Mouse (Mus musculus) lung, postnatal 0 days (tissue): ENCODE measurements around the gene Flywch2. TPM values are rescaled to one million over a fixed set of nuclear protein-coding genes. Genes with fewer than 3 reads are reported as not detected.
A peak's percentile ranks its signal among the peaks of the same experiment; 100 is the strongest.

ENCODE experiments used
- ATAC-seq: fragments of 200-750 bp; cut with Nextera tagmentation; 2 replicates; pipeline ENCODE4 v1.8.0; 2017; ENCODE audit warnings: moderate library complexity
- DNase-seq: peaks from one replicate; pipeline ENCODE4 v3.0.0-alpha.2; 2016; ENCODE audit warnings: low spot score
- H3K27ac ChIP-seq: fragments of 300-500 bp; sonication (generic); 2 replicates; pipeline ENCODE4 v1.5.1; 2014; ENCODE audit warnings: antibody characterized with exemption, mild to moderate bottlenecking, low read length, mixed read lengths
- H3K27me3 ChIP-seq: fragments of 300-500 bp; sonication (generic); replicated peaks from 2 replicates; pipeline ENCODE4 v1.6.1; 2014; ENCODE audit warnings: low read length, mixed read lengths; ENCODE audit not compliant: insufficient read depth
- H3K36me3 ChIP-seq: fragments of 300-500 bp; sonication (generic); 2 replicates; pipeline ENCODE4 v1.6.1; 2014; ENCODE audit warnings: low read length, mixed read lengths; ENCODE audit not compliant: insufficient read depth
- H3K4me1 ChIP-seq: fragments of 300-500 bp; sonication (generic); 2 replicates; pipeline ENCODE4 v1.6.1; 2014; ENCODE audit warnings: antibody characterized with exemption, low read depth, low read length, mixed read lengths; ENCODE audit not compliant: insufficient read depth
- H3K4me2 ChIP-seq: fragments of 300-500 bp; sonication (generic); replicated peaks from 2 replicates; pipeline ENCODE4 v1.6.1; 2014; ENCODE audit warnings: low read depth, mild to moderate bottlenecking, low read length, moderate library complexity, mixed read lengths
- H3K4me3 ChIP-seq: fragments of 300-500 bp; sonication (generic); 2 replicates; pipeline ENCODE4 v1.5.1; 2014; ENCODE audit warnings: low read depth, low read length
- H3K9ac ChIP-seq: fragments of 300-500 bp; sonication (generic); replicated peaks from 2 replicates; pipeline ENCODE4 v1.6.1; 2014; ENCODE audit warnings: low read depth, mild to moderate bottlenecking
- H3K9me3 ChIP-seq: fragments of 300-500 bp; sonication (generic); 2 replicates; pipeline ENCODE4 v1.6.1; 2016; ENCODE audit warnings: low read length, mixed read lengths
- CTCF ChIP-seq: IDR thresholded peaks from 2 replicates; pipeline ENCODE4 v1.5.1; 2016; ENCODE audit warnings: antibody characterized with exemption, mild to moderate bottlenecking
- EP300 ChIP-seq: IDR thresholded peaks from 2 replicates; pipeline ENCODE4 v1.6.1; 2016; ENCODE audit warnings: antibody characterized with exemption, mild to moderate bottlenecking, control low read depth
- WGBS: fragments of 180-500 bp; shearing (Covaris S2); extraction: QIAGEN DNeasy Blood & Tissue Kit; methylation state at CpG from one replicate; pipeline ENCODE4 v1.1.7; 2014; 5-methylcytosine and 5-hydroxymethylcytosine counted together
- polyA plus RNA-seq: library from polyadenylated mRNA; unstranded; fragments of >200 nt; fragmentation: Nextera tagmentation; extraction: Ambion mirVana; gene quantifications from 2 replicates; pipeline ENCODE4 v1.2.1, GENCODE M21; 2015

The Flywch2 gene
- 14.7 and 18.6 TPM in 2 replicates for polyA plus RNA-seq

DNA sequence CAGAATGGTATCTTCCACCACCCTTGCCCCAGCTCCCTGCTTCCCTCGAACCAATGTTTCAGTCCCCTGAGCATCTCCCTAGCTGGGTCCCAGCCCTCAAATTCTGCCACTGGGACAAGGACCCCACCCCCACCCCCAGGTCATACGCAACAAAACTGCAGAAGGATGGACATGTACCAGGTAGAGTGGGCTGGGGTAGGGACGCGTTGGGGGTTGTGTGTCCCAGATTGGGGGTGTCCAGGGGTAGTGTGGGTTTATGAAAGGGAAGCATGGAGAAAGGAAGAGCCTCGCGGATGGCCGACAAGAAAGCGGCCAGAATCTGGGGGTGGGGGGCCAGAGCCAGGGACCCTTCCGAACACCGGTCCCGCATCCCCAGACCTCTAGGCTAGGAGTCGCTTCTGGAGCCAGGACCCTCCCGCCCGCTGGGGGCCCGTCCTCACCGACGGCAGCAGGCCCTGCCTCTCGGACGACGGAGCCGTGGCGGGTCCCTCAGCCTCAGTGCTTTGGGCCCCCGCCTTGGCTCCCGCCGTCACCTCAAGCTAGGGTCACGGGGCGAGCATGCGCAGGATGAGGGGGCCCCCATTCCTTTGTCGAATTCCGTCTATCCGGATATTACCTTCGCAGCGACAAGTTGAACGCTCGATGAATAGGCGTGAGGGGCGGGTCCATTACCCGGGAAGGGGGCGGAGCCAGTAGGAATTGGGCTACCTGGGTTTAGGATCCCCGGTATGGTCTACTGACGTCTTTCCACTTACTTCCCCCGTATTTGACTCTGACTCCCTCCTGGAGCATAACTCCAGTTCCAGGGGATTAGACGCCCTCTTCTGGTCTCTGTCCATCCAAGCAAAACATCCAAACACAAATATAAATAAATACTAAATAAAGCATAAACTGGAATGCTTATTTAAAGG, at the start of gene Flywch2:
Flywch2 (minus strand) TSS at position 521 of the 911 bp plus-strand sequence.
- DNase-seq = peak; percentile 82
- H3K36me3 ChIP-seq = no peaks in the 10 kb centered on the region
- TF ChIP-seq EP300 (no peak), CTCF (peak; percentile 37)
- peaks cover 7% of the 10 kb centered on the region; the same call in 1 of the 2 replicates for H3K4me1 ChIP-seq
- peak within 1 kb of the TSS; percentile 92 for H3K4me2 ChIP-seq
- peak; percentile 78 for ATAC-seq
- H3K9me3 ChIP-seq = no peaks in the 10 kb centered on the region
- H3K9ac ChIP-seq = peak within 1 kb of the TSS; percentile 48; the same call in 1 of the 2 replicates
- no peak within 1 kb of the TSS for H3K27ac ChIP-seq
- no peaks in the 10 kb centered on the region for H3K27me3 ChIP-seq
- H3K4me3 ChIP-seq = peak within 1 kb of the TSS; percentile 48
- WGBS = 2% methylated on average over 41 of the region's 43 CpGs

DNA sequence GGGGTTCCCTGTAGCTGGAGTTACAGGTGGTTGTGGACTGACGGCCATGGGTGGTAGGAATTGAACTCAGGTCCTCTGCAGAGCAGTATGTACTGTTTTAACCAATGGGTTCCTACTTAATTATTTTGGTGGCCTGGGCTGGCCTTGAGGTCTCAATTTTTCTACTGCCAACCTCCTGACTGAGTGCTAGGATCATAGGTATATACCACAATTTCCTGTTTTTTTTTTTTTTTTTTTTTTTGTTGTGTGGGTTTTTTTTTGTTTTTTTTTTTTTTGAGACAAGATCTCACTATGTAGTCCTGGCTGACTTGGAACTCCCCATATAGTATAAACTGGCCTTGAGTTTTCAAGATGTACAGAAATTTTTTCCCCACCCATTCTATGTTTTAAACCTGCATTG, 45.3 kb upstream of the Flywch2 start:
- H3K4me3 ChIP-seq = no peak overlapping the region
- no peak for DNase-seq
- H3K9me3 ChIP-seq = no peaks in the 10 kb centered on the region
- H3K27ac ChIP-seq = no peak overlapping the region
- 0 out of 2 replicates have a peak, but pooled peaks cover 1% of the 10 kb centered on the region for H3K36me3 ChIP-seq
- no peak for ATAC-seq
- peaks cover 5% of the 10 kb centered on the region; the same call in 1 of the 2 replicates for H3K4me1 ChIP-seq
- TF ChIP-seq CTCF (no peak), EP300 (no peak)
- H3K9ac ChIP-seq = no peak overlapping the region
- 94% methylated on average over 1 of the region's 1 CpGs for WGBS
- no peak overlapping the region for H3K4me2 ChIP-seq
- H3K27me3 ChIP-seq = 0 out of 2 replicates have a peak, but pooled peaks cover 3% of the 10 kb centered on the region

DNA sequence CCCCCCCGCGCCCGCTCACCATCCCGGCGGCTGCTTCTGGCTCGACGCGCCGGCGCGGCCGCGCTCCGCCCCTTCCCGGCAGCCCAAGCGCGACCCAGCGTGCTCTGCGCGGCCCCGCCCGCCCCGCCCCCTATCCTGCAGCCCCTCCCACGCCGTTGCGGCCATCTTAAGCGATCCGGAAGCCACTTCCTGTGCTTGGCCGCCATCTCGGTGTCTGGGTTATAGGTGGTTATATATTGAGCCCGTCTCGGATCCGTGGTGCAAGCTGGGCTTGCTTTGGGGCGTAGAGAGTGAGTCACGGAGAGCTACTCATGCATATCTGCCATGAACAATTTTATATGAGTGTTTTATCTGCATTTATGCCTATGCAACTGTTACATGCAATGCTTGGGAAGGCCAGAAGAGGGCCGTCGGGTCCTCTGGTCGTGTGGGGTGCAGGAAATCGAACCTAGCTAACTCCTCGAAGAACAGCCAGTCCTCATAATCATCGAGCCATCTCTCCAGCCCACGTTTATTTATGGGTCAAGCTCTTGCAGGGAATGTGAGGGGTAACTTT, 43.3 kb upstream of the Flywch2 start, which contains the start of gene Elob:
Elob (minus strand) TSS at position 73 of the 556 bp plus-strand sequence.
- peak; percentile 95 for DNase-seq
- WGBS = under 1% methylated on average over 23 of the region's 42 CpGs
- H3K4me1 ChIP-seq = peaks cover 5% of the 10 kb centered on the region; the same call in 1 of the 2 replicates
- H3K36me3 ChIP-seq = peaks cover 16% of the 10 kb centered on the region; the same call in 1 of the 2 replicates
- H3K27ac ChIP-seq = peak within 1 kb of the TSS; percentile 85
- peak within 1 kb of the TSS; percentile 81 for H3K4me3 ChIP-seq
- TF ChIP-seq EP300 = no peak
- peak; percentile 75 for TF ChIP-seq CTCF
- H3K9me3 ChIP-seq = no peaks in the 10 kb centered on the region
- peak within 1 kb of the TSS; percentile 79 for H3K4me2 ChIP-seq
- H3K9ac ChIP-seq = peak within 1 kb of the TSS; percentile 70
- ATAC-seq = peak; percentile 97
- 0 out of 2 replicates have a peak, but pooled peaks cover 3% of the 10 kb centered on the region for H3K27me3 ChIP-seq

DNA sequence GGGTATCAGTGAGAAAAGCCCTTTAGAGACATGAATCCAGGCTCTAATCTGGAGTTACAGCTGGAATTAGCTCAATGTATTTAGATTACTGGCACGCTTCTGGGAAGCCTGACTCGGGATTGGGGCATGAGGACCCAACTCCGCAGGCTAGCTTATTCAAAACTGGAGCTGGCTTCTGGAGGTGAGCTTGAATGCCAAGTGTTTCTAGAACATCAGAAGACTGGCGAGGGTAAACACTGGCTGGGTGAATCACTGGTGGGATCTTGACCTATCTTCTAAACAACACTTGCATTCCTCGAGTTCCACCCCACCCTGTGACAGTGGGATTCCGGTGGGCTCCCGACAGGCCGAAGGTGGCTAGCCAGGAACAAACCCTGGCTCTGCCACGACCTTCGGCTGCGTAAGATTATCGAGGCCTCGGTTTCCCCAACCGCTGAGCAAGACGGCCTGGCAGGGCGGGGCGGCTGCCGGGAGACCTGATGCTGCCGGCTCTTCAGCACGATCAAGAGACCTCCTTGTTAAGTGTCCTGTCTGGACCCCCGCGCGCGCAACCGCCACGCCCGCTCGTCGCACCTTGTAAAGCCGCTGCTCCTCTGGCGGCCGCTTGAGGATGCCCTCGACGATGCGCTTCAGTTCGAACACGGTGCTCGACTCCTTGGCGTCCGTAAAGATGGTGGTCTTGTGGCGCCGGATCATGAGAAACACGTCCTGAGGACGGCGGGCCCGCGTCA, 42.6 kb upstream of the Flywch2 start:
- 0 out of 2 replicates have a peak, but pooled peaks cover 3% of the 10 kb centered on the region for H3K27me3 ChIP-seq
- WGBS = under 1% methylated on average over 40 of the region's 47 CpGs

DNA sequence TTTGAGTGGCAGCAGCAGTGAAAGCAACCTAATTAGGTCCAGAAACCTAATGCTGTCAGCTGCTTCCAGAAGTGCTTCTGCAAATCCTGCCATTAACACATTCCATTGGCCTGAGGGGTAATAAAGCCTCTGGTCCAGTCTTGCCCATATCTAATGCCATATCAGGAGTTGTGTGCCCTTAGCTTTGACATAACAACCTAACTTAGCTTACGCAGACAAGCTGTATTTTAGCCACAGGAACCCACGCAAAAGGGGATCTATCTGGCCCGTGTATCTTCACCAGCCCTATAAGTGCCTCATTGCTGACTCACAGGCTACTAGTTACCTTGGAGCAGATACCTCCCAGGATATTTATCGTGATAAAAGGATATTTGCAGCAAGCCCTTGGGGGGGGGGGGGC, 39.7 kb upstream of the Flywch2 start:
- Histone ChIP-seq H3K27ac (no peak overlapping the region), H3K4me2 (no peak overlapping the region), H3K4me3 (no peak overlapping the region), H3K9ac (no peak overlapping the region), H3K36me3 (peaks cover 42% of the 10 kb centered on the region), H3K4me1 (peaks cover 5% of the 10 kb centered on the region; the same call in 1 of the 2 replicates), H3K27me3 (no peaks in the 10 kb centered on the region), H3K9me3 (no peaks in the 10 kb centered on the region)
- TF ChIP-seq EP300 (no peak), CTCF (no peak)
- DNase-seq = no peak
- 81% methylated on average over 4 of the region's 4 CpGs for WGBS
- ATAC-seq = no peak

More for the DNA sequence above, 42.6 kb upstream of the Flywch2 start:
- Histone ChIP-seq H3K4me1 (peaks cover 5% of the 10 kb centered on the region; the same call in 1 of the 2 replicates), H3K36me3 (peaks cover 20% of the 10 kb centered on the region), H3K4me3 (peak overlapping the region; percentile 81), H3K9me3 (no peaks in the 10 kb centered on the region), H3K27ac (peak overlapping the region; percentile 85), H3K4me2 (peak overlapping the region; percentile 79), H3K9ac (peak overlapping the region; percentile 70)
- DNase-seq = peak; percentile 62
- TF ChIP-seq CTCF (peak; percentile 42), EP300 (no peak)
- peak; percentile 69 for ATAC-seq
